Mouse (Mus musculus) frontal cortex, adult (tissue): ENCODE results near the gene Scel.

Experiments used
- ATAC-seq: cut with Nextera tagmentation; 2 replicates; pipeline ENCODE4 v1.9.2; 2017; ENCODE audit warnings: mild to moderate bottlenecking, moderate library complexity, mixed read lengths; ENCODE audit not compliant: low TSS enrichment

The Scel gene

GRCm38 (mm10) chr14:103651106-103651505 is 138.0 kb downstream of the Scel start:
- 0 out of 2 replicates have a peak, but pooled peaks have one; percentile 29 for ATAC-seq

- no peak for ATAC-seq
These were observed 138.4 kb downstream of the Scel start for GRCm38 (mm10) chr14:103651562-103651961.

- no peak for ATAC-seq
These were observed 139.4 kb downstream of the Scel start for GRCm38 (mm10) chr14:103652524-103652923.

- ATAC-seq, result no peak
These were observed 140.7 kb downstream of the Scel start for GRCm38 (mm10) chr14:103653800-103654199.

GRCm38 (mm10) chr14:103655448-103655847 is 142.3 kb downstream of the Scel start:
- peak; percentile 36 for ATAC-seq

- no peak for ATAC-seq
These were observed 144.7 kb downstream of the Scel start for GRCm38 (mm10) chr14:103657876-103658275.
